Mouse (Mus musculus): Measurements from ENCODE around the gene Tes.

DNA sequence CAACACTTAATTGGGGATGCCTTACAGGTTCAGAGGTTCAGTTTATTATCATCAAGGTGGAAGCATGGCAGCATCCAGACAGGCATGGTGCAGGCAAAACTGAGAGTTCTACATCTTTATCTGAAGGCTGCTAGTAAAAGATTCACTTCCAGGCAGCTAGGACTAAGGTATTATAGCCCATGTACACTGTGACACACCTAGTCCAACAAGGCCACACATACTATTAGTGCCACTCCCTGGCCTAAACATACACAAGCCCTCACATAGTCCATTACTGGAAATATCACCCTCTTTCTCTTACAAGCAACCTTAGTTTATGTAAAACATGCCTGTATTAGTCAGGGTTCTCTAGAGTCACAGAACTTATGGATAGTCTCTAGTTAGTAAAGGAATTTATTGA, 29.7 kb upstream of the Tes start:
- TF ChIP-seq POLR2A (IDR thresholded peaks at IDR 0.05; ENCODE audit: borderline replicate concordance, insufficient read depth, low read length) (no peak), CTCF (IDR thresholded peaks at IDR 0.05; ENCODE audit: borderline replicate concordance, insufficient read depth, low read depth, low read length) (no peak)
